Mouse (Mus musculus) forelimb bud, embryonic 11.5 days (tissue): ENCODE measurements around the gene Srsf7.

Experiments
- DNase-seq: peaks from one replicate; pipeline ENCODE4 v3.0.0-alpha.2; 2012; ENCODE audit warnings: low read depth, low spot score

Srsf7 gene

DNA sequence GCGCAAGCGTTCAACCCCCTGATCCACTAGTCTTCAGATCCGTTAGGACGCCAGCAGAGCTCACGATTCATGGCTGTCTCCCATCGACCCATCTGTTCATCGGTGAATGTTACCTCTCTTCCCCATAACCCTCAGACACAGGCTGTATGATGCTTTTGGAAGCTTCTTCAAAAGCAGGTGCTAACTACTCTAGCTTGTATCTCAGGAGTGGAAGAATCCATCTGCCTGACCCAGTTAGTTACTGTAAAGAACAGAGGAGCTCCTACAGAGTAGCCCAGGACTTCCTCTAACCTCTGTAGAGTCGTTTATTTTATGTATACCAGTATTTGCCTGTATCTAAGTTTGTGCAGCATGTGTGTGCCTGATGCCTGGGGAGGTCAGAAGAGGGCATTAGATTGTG is 50.2 kb downstream of the Srsf7 start:
- DNase-seq = no peak

DNA sequence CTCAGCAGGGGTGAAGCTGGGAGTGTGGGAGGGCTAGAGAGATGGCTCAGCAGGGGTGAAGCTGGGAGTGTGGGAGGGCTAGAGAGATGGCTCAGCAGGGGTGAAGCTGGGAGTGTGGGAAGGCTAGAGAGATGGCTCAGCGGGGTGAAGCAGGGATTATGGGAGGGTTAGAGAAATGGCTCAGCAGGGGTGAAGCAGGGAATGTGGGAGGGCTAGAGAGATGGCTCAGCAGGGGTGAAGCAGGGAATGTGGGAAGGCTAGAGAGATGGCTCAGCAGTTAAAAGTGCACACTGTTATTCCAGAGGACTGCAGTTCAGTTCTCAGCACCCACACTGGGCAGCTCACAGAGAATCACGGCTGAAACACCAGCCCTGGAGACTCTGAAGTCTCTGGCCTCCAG is 53.5 kb downstream of the Srsf7 start:
- no peak for DNase-seq

DNA sequence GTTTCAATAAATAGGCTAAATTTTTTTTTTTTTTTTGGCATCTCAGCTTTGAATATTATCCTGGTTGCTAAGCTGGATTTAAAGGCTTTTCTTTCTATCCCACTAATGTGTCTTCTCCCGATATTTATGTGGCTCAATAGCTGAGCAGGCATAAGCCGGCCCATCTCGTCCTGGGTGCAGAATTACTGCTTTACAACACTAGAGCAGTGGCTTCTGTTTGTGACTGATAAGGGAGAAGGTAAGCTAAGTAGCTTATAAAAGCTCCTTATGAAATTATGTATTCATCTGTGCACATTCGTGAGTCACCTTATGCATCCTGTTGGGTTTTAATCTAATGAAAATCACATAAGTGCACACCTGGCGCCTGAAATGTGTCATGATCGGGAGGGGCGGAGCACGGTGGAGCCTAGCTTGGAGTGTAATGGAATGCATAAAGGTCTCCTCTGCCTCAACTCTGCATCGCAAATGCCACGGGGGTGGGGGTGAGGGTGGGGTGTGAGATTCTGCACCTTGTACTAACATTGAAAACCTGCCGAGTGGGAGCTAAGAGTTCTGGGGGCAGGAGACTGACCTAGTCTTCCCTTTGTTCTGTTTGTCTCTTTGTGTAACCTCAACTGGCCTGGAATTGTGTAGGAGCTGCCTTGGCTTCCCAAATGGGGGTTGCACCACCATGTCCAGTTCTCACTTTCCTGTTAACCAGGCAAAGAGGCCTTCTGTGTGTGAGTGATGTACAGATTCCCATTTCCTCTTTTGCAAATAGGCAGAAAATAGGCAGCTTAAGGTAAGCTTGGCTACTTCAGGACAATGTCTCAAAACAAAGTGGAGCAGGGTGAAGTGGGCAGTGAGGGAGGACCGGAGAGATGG is 54.1 kb downstream of the Srsf7 start:
- no peak for DNase-seq

DNA sequence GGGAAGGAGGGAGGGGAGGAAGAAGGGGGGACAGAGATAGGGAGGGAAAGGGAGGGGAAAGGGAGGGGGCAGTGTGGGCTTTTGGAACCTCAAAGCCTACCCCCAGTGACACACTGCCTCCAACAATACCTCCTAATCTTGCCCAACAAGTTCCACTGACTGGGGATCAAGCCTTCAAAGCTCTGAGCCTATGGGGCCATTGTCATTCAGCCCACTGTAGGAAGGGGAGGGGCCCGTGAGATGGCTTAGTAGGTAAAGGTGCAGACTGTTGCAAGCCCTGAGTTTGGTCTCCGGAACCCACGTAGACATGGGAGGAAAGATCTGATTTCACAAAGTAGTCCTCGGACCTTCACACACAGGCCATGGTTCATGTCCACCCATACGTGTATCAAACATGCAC is 55.8 kb downstream of the Srsf7 start:
- DNase-seq = no peak
